Mouse (Mus musculus): ENCODE measurements around the gene Trim80. TPM values are rescaled to one million over a fixed set of nuclear protein-coding genes. Genes with fewer than 3 reads are reported as not detected.
"Not testable (repeated sequence)": the region's sequence is repeated elsewhere in the genome, so short reads cannot be mapped to it uniquely, and the experiment has no call there.

Gene Trim80
- polyA plus RNA-seq, 1 experiment from 2014 or later = 0.14 TPM

DNA sequence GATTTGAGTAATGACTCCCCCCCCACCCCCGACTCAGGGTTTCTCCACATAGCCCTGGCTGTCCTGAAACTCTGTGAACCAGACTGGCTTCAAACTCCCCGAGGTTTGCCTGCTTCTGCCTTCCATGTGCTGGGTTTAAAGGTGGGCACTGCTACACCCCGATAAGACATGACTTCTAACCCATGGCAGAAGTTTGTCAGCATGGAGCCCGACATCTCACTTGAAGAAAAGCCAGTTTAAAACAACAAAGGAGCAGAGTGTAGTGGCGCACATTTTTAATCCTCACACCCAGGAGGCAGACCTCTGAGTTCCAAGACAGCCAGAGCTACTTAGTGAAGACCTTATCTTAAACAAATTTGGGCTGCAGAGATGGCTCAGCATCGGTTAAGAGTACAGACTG is 52.0 kb downstream of the Trim80 start:
- Histone ChIP-seq H3K9ac (ENCODE audit: low read length) (peak overlapping the region; percentile 80), H3K4me2 (ENCODE audit: low read depth, low read length) (peak overlapping the region; percentile 74), H3K4me3 (ENCODE audit: low read length) (peak overlapping the region; percentile 72), H3K27me3 (ENCODE audit: control insufficient read depth, insufficient read depth, low read length) (no peaks in the 10 kb centered on the region), H3K36me3 (ENCODE audit: control insufficient read depth, insufficient read depth) (peaks cover 14% of the 10 kb centered on the region; the same call in 1 of the 2 replicates), H3K9me3 (replicated peaks; ENCODE audit: control insufficient read depth, low read length) (no peaks in the 10 kb centered on the region), H3K27ac (ENCODE audit: low read length) (no peak overlapping the region), H3K4me1 (ENCODE audit: control insufficient read depth, insufficient read depth, low read length) (peaks cover 11% of the 10 kb centered on the region)
- ATAC-seq (replicated peaks; ENCODE audit: extremely low read depth, insufficient read depth, low FRiP score) = no peak
- 33% methylated on average over 6 of the region's 6 CpGs for WGBS

- not testable (repeated sequence) for H3K9ac ChIP-seq (ENCODE audit: low read length); H3K27me3 ChIP-seq (ENCODE audit: control insufficient read depth, insufficient read depth, low read length); H3K4me1 ChIP-seq (ENCODE audit: control insufficient read depth, insufficient read depth, low read length); ATAC-seq (replicated peaks; ENCODE audit: extremely low read depth, insufficient read depth, low FRiP score); H3K27ac ChIP-seq (ENCODE audit: low read length); H3K9me3 ChIP-seq (replicated peaks; ENCODE audit: control insufficient read depth, low read length); H3K4me2 ChIP-seq (ENCODE audit: low read depth, low read length); H3K4me3 ChIP-seq (ENCODE audit: low read length)
- H3K36me3 ChIP-seq (ENCODE audit: control insufficient read depth, insufficient read depth) = peaks cover 31% of the 10 kb centered on the region
- WGBS = 90% methylated on average over 9 of the region's 9 CpGs
Observed at GRCm38 (mm10) chr11:115496559-115496958, 56.2 kb downstream of the Trim80 start.

Small RNAs within 50 kb of the gene (microRNA-seq; reads per million reads assigned to microRNA genes)
- gene Mir3968 = not detected

Other genes starting within 250 kb of the Trim80 start
- gene Grin2c, start 173.3 kb upstream of the Trim80 start, polyA plus RNA-seq (2015; fragmentation: Nextera tagmentation; extraction: Ambion mirVana) = 0.07 and 0.21 TPM in 2 replicates
- 14.2 and 14.7 TPM in 2 replicates for gene Fdxr, start 163.5 kb upstream of the Trim80 start, polyA plus RNA-seq (2015; fragmentation: Nextera tagmentation; extraction: Ambion mirVana)
- 0.59 and 0.74 TPM in 2 replicates for gene Fads6, start 142.9 kb upstream of the Trim80 start, polyA plus RNA-seq (2015; fragmentation: Nextera tagmentation; extraction: Ambion mirVana)
- not detected in 2 replicates for gene Otop2, start 133.4 kb upstream of the Trim80 start, polyA plus RNA-seq (2015; fragmentation: Nextera tagmentation; extraction: Ambion mirVana)
- gene Ush1g, start 118.5 kb upstream of the Trim80 start, polyA plus RNA-seq (2015; fragmentation: Nextera tagmentation; extraction: Ambion mirVana) = 0.26 and 0.32 TPM in 2 replicates
- gene Otop3, start 105.8 kb upstream of the Trim80 start, polyA plus RNA-seq (2015; fragmentation: Nextera tagmentation; extraction: Ambion mirVana) = not detected in 2 replicates
- gene Hid1, start 72.8 kb upstream of the Trim80 start, polyA plus RNA-seq (2015; fragmentation: Nextera tagmentation; extraction: Ambion mirVana) = 8.5 and 9.2 TPM in 2 replicates
- 7.0 and 7.5 TPM in 2 replicates for gene Cdr2l, start 58.6 kb upstream of the Trim80 start, polyA plus RNA-seq (2015; fragmentation: Nextera tagmentation; extraction: Ambion mirVana)
- 175 and 179 TPM in 2 replicates for gene Mrpl58, start 36.8 kb upstream of the Trim80 start, polyA plus RNA-seq (2015; fragmentation: Nextera tagmentation; extraction: Ambion mirVana)
- 1,945 and 2,019 TPM in 2 replicates for gene Atp5h, start 20.6 kb upstream of the Trim80 start, polyA plus RNA-seq (2015; fragmentation: Nextera tagmentation; extraction: Ambion mirVana)
- 3.9 and 12.6 TPM in 2 replicates for gene Kctd2, start 20.4 kb upstream of the Trim80 start, polyA plus RNA-seq (2015; fragmentation: Nextera tagmentation; extraction: Ambion mirVana)
- gene Slc16a5, start 21.9 kb downstream of the Trim80 start, polyA plus RNA-seq (2015; fragmentation: Nextera tagmentation; extraction: Ambion mirVana) = 4.1 and 12.9 TPM in 2 replicates
- 5.4 and 6.2 TPM in 2 replicates for gene Armc7, start 35.1 kb downstream of the Trim80 start, polyA plus RNA-seq (2015; fragmentation: Nextera tagmentation; extraction: Ambion mirVana)
- 60.1 and 64.9 TPM in 2 replicates for gene Nt5c, start 51.3 kb downstream of the Trim80 start, polyA plus RNA-seq (2015; fragmentation: Nextera tagmentation; extraction: Ambion mirVana)
- gene Jpt1, start 73.8 kb downstream of the Trim80 start, polyA plus RNA-seq (2015; fragmentation: Nextera tagmentation; extraction: Ambion mirVana) = 523 and 525 TPM in 2 replicates
- gene Sumo2, start 95.7 kb downstream of the Trim80 start, polyA plus RNA-seq (2015; fragmentation: Nextera tagmentation; extraction: Ambion mirVana) = 556 and 599 TPM in 2 replicates
- 107 and 117 TPM in 2 replicates for gene Nup85, start 123.9 kb downstream of the Trim80 start, polyA plus RNA-seq (2015; fragmentation: Nextera tagmentation; extraction: Ambion mirVana)
- 84.4 and 86.2 TPM in 2 replicates for gene Mrps7, start 163.4 kb downstream of the Trim80 start, polyA plus RNA-seq (2015; fragmentation: Nextera tagmentation; extraction: Ambion mirVana)
- 15.4 and 18.8 TPM in 2 replicates for gene Gga3, start 163.5 kb downstream of the Trim80 start, polyA plus RNA-seq (2015; fragmentation: Nextera tagmentation; extraction: Ambion mirVana)
- gene Mif4gd, start 172.4 kb downstream of the Trim80 start, polyA plus RNA-seq (2015; fragmentation: Nextera tagmentation; extraction: Ambion mirVana) = 41.5 and 42.0 TPM in 2 replicates
- gene Slc25a19, start 187.8 kb downstream of the Trim80 start, polyA plus RNA-seq (2015; fragmentation: Nextera tagmentation; extraction: Ambion mirVana) = 55.7 and 58.1 TPM in 2 replicates